Mouse (Mus musculus) liver, embryonic 13.5 days (tissue): ENCODE measurements around the gene Acvr1b. TPM values are rescaled to one million over a fixed set of nuclear protein-coding genes. Genes with fewer than 3 reads are reported as not detected.

Experiments used
- ATAC-seq: fragments of 200-750 bp; cut with Nextera tagmentation; 2 replicates; pipeline ENCODE4 v1.8.0; 2017; ENCODE audit warnings: low read depth, mild to moderate bottlenecking, moderate number of reproducible peaks, moderate library complexity
- DNase-seq: peaks from one replicate; pipeline ENCODE4 v3.0.0; 2022
- H3K27ac ChIP-seq: fragments of 300-500 bp; sonication (generic); 2 replicates; pipeline ENCODE4 v1.5.1; 2015; ENCODE audit warnings: moderate library complexity, mild to moderate bottlenecking, inconsistent platforms
- H3K27me3 ChIP-seq: fragments of 300-500 bp; sonication (generic); 2 replicates; pipeline ENCODE4 v1.6.1; 2015; ENCODE audit warnings: mild to moderate bottlenecking, inconsistent platforms
- H3K36me3 ChIP-seq: fragments of 300-500 bp; sonication (generic); 2 replicates; pipeline ENCODE4 v1.6.1; 2015; ENCODE audit warnings: mild to moderate bottlenecking, inconsistent platforms
- H3K4me1 ChIP-seq: fragments of 300-500 bp; sonication (generic); replicated peaks from 2 replicates; pipeline ENCODE4 v1.6.1; 2015; ENCODE audit warnings: inconsistent platforms
- H3K4me2 ChIP-seq: fragments of 300-500 bp; sonication (generic); 2 replicates; pipeline ENCODE4 v1.6.1; 2015; ENCODE audit warnings: inconsistent platforms, mild to moderate bottlenecking, moderate library complexity
- H3K4me3 ChIP-seq: fragments of 300-500 bp; sonication (generic); replicated peaks from 2 replicates; pipeline ENCODE4 v1.5.1; 2015; ENCODE audit warnings: mild to moderate bottlenecking, inconsistent platforms
- H3K9ac ChIP-seq: fragments of 300-500 bp; sonication (generic); 2 replicates; pipeline ENCODE4 v1.6.1; 2015; ENCODE audit warnings: mild to moderate bottlenecking, inconsistent platforms
- H3K9me3 ChIP-seq: fragments of 300-500 bp; sonication (generic); replicated peaks from 2 replicates; pipeline ENCODE4 v1.6.1; 2016; ENCODE audit warnings: inconsistent platforms
- WGBS: fragments of 180-500 bp; shearing (Covaris S2); methylation state at CpG from one replicate; pipeline ENCODE4 v1.1.7; 2015; ENCODE audit not compliant: insufficient replicate concordance; 5-methylcytosine and 5-hydroxymethylcytosine counted together
- polyA plus RNA-seq: library from polyadenylated mRNA; unstranded; fragments of >200 nt; fragmentation: Nextera tagmentation; extraction: Ambion mirVana; gene quantifications from 2 replicates; pipeline ENCODE4 v1.2.1, GENCODE M21; 2015

The Acvr1b gene
- polyA plus RNA-seq, 1 experiment from 2014 or later = 1.0 TPM

DNA sequence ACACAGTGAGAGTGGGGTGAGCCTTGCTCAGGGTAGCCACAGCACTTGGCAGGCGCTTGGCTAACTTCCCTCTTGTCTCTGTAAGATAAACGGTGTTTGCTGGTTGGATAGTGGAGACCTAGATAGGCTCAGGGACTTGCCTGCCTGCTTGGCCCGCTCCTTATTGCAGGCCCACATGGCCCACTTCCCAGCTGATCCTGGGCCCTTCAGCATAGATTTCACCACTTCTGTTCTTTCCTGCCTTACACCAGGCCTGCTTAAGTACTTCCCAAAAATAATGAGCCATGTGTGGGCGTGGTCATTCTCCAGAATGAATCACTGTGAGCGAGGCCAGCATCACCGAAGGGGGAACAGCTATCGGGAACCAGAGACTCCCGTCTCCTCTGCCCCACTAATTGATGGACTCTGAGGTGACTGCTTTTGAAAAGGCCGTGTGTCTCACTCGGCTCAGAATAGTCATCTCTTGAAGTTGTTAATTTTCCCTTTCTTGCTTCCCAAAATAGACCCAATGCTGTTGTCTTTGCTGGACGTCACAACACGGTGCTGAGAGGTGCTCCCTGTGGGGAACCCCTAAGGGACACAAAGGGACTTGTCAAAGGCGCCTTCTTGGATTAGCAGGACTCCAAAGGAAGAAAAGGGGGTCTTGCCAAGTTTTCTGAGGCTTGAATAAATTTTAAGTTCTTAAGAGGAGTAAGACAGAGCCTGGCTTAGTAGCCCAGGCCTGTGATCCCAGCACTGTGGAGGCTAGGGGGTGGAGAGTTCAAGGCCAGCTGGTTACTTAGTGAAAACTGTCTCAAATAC, 17.8 kb downstream of the Acvr1b start:
- Histone ChIP-seq H3K4me1 (peaks cover 74% of the 10 kb centered on the region), H3K9ac (no peak overlapping the region)
- 36% methylated on average over 13 of the region's 13 CpGs for WGBS

DNA sequence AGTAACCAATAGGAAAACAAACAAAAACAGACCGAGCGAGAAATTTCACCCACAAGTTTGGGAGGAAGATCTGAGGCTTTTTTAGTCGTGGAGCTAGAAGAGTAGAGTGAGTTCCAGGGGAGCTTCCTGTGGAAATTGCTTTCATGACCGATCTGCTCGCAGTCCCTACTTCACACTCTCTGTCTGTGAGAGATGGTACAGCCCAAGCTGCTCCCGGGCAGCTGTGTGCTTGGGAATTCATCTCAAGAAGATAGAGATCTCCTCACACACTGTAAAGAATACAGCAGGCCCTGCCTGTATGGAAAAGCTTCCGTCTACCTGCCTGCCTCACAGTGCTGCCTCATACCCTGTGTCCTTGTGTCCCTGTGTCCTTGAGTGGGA, 18.4 kb downstream of the Acvr1b start:
- peaks cover 19% of the 10 kb centered on the region for H3K36me3 ChIP-seq
- no peaks in the 10 kb centered on the region for H3K9me3 ChIP-seq
- H3K4me2 ChIP-seq = no peak overlapping the region
- 47% methylated on average over 7 of the region's 7 CpGs for WGBS
- no peak overlapping the region for H3K27ac ChIP-seq
- H3K4me3 ChIP-seq = no peak overlapping the region
- peaks cover 74% of the 10 kb centered on the region for H3K4me1 ChIP-seq
- H3K9ac ChIP-seq = no peak overlapping the region
- ATAC-seq (no peak), DNase-seq (no peak)
- no peaks in the 10 kb centered on the region for H3K27me3 ChIP-seq

More for the DNA sequence above, 17.8 kb downstream of the Acvr1b start:
- H3K4me3 ChIP-seq = no peak overlapping the region
- DNase-seq = no peak
- peaks cover 19% of the 10 kb centered on the region for H3K36me3 ChIP-seq
- no peak overlapping the region for H3K4me2 ChIP-seq
- no peaks in the 10 kb centered on the region for H3K9me3 ChIP-seq
- peak; percentile 10; the same call in 1 of the 2 replicates for ATAC-seq
- peak overlapping the region; percentile 23; the same call in 1 of the 2 replicates for H3K27ac ChIP-seq
- H3K27me3 ChIP-seq = no peaks in the 10 kb centered on the region

DNA sequence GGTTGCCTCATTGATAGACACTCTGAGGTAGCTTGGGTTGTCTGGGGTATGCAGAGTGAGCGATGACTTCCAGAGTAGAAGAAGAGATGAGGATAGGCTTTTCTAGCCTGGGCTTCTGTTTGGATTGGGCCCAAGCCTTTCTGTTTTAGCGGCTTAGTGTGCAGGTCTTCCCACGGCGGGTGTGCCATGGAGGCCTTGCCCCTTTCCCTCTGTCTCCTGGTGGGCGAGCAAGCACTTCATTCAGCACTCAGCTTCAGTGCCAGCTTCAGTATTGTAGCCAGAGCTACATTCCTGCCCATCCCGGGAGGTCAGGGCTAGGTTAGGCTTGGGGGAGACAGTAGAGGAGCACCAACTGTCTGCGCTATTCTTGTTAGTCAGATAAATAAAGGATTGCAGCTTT, 18.8 kb downstream of the Acvr1b start:
- H3K36me3 ChIP-seq = peaks cover 19% of the 10 kb centered on the region
- H3K9ac ChIP-seq = no peak overlapping the region
- 69% methylated on average over 7 of the region's 7 CpGs for WGBS
- no peak overlapping the region for H3K27ac ChIP-seq
- H3K27me3 ChIP-seq = no peaks in the 10 kb centered on the region
- no peak overlapping the region for H3K4me3 ChIP-seq
- H3K4me1 ChIP-seq = peaks cover 74% of the 10 kb centered on the region
- no peak for ATAC-seq
- DNase-seq = no peak
- H3K9me3 ChIP-seq = no peaks in the 10 kb centered on the region
- H3K4me2 ChIP-seq = no peak overlapping the region

DNA sequence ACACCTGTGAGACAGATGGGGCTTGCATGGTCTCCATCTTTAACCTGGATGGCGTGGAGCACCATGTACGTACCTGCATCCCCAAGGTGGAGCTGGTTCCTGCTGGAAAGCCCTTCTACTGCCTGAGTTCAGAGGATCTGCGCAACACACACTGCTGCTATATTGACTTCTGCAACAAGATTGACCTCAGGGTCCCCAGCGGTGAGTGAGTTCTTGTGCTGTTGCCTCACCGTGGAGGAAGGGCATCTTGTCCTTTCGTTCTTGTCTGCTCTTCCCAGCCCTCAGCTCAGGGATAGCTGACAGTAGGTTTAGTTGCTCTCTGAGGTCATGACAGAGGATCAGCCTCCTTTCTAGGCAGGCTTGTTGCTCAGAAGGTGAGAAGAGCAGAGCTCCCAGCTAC, 20.1 kb downstream of the Acvr1b start:
- no peaks in the 10 kb centered on the region for H3K9me3 ChIP-seq
- no peak for DNase-seq
- H3K36me3 ChIP-seq = peaks cover 19% of the 10 kb centered on the region
- ATAC-seq = no peak
- H3K27ac ChIP-seq = no peak overlapping the region
- no peak overlapping the region for H3K9ac ChIP-seq
- WGBS = 72% methylated on average over 6 of the region's 6 CpGs
- peaks cover 67% of the 10 kb centered on the region for H3K4me1 ChIP-seq
- H3K27me3 ChIP-seq = no peaks in the 10 kb centered on the region
- H3K4me2 ChIP-seq = no peak overlapping the region
- H3K4me3 ChIP-seq = no peak overlapping the region

DNA sequence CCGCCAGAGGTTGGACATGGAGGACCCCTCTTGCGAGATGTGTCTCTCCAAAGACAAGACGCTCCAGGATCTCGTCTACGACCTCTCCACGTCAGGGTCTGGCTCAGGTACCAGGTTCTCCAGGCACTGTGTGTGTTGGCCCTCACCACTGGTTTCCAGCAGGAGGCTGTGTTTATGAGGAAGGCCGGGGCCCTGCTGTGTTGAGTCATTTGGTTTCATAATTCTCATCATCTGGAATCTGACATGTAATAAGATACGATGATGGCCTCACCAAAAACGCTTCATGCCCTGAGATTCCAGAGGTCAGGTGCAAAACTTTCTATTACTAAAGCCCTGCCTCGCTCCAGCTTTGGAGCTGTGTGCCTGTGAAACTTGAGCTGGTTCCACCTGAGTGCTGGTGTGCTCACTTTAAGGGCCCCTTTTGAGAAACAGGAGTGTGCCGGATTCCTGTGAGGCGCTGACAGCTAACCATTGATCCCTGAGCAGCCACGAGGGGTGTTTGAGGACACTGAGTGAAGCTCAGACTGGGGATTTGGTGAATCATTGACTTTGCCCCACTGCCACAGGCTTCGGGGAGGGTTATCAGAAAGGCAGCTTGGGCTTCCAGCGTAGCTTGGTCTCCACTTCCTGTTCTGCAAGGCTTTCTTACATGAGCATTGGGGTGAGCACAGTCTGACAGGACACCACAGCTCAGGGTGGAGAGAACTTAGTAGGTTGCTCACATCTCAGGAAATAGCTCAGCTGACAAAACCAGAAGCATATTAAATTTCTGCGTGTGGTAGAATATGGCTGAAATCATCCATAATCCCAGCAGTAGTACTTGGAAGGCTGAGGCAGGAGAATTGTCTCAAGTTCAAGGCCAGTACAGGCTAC, 21.3 kb downstream of the Acvr1b start:
- DNase-seq (no peak), ATAC-seq (0 out of 2 replicates have a peak, but pooled peaks have one; percentile 22)
- Histone ChIP-seq H3K4me1 (peaks cover 59% of the 10 kb centered on the region), H3K27me3 (no peaks in the 10 kb centered on the region), H3K9ac (no peak overlapping the region), H3K4me2 (no peak overlapping the region), H3K36me3 (peaks cover 22% of the 10 kb centered on the region), H3K4me3 (no peak overlapping the region), H3K27ac (no peak overlapping the region), H3K9me3 (no peaks in the 10 kb centered on the region)
- 63% methylated on average over 16 of the region's 16 CpGs for WGBS

DNA sequence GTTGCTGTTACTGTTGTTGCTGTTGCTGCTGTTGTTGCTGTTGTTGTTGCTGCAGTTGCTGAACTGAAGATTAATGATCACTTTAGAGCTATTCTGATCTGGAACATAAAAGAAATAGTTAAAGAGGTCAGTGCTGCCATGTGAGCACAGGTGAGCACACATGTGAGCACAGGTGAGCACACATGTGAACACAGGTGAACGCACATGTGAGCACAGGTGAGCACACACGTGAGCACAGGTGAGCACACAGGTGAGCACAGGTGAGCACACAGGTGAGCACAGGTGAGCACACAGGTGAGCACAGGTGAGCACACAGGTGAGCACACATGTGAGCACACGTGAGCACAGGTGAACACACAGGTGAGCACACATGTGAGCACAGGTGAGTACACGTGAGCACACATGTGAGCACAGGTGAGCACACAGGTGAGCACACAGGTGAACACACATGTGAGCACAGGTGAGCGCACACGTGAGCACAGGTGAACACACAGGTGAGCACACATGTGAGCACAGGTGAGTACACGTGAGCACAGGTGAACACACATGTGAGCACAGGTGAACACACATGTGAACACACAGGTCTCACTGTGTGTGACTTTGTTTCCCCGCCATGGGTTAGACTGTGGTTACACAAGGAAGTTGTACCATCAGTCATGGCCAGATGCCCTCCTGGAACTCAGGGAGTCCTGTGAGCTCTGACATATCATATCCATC, 22.4 kb downstream of the Acvr1b start:
- WGBS = 73% methylated on average over 8 of the region's 8 CpGs
- H3K27me3 ChIP-seq = no peaks in the 10 kb centered on the region
- no peak overlapping the region for H3K9ac ChIP-seq
- H3K9me3 ChIP-seq = no peaks in the 10 kb centered on the region
- no peak overlapping the region for H3K4me2 ChIP-seq
- ATAC-seq (no peak), DNase-seq (no peak)
- H3K4me1 ChIP-seq = peaks cover 50% of the 10 kb centered on the region
- peaks cover 33% of the 10 kb centered on the region for H3K36me3 ChIP-seq
- H3K4me3 ChIP-seq = no peak overlapping the region
- H3K27ac ChIP-seq = no peak overlapping the region

DNA sequence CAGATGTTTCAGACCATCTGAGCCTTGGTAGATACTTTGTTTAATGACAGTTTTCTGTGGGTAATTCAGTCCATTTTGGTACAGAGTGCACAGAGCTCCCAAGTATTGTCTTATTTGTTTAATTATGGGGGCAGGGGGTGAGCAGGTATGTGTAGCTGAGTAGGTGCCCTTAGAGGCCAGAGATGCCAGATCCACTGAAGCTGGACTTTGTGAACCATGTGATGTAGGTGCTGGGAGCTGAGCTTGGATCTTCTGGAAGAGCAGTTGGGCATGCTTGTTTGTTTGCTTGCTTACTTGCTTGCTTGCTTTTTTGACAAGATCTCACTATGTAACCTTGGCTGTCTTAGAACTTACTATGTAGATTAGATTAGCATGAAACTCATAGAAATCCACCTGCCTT, 23.1 kb downstream of the Acvr1b start:
- Histone ChIP-seq H3K27me3 (no peaks in the 10 kb centered on the region), H3K9me3 (no peaks in the 10 kb centered on the region), H3K4me2 (no peak overlapping the region), H3K36me3 (peaks cover 40% of the 10 kb centered on the region), H3K9ac (no peak overlapping the region), H3K4me1 (peaks cover 43% of the 10 kb centered on the region), H3K27ac (no peak overlapping the region), H3K4me3 (no peak overlapping the region)
- no peak for ATAC-seq
- no peak for DNase-seq

DNA sequence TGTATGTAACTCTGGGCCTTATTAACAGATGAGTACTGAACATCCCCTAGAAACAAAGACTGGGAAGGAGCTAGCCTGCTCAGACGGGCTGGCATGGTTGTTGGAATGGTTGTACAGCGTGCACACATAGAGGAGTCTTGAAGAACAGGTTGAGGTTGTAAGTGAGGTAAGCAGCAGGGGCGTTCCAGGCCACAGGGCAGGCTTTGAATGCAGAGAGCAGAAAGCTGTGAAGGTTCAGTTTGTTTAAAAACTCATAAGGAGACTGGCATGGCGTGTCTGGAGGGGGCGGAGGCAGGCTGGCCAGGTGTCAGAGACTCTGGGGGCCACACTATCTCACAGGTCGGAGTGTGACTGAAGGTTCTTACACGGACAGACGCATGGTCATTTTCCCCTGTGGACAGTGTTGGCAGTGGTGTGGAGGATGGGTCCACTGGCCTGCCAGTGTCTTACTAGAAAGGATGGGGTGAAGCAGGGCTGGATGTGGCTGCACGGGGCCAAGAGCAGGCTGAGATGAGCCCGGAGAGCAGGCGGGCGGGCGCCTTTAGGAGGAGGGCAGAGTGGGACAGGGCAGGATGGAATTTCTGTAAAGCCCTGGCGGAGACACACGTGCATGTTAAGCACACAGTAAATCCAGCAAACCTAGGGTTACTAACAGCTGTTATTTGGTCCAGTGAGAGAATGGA, 23.8 kb downstream of the Acvr1b start:
- Histone ChIP-seq H3K4me2 (no peak overlapping the region), H3K27me3 (no peaks in the 10 kb centered on the region), H3K4me3 (no peak overlapping the region), H3K27ac (no peak overlapping the region), H3K4me1 (peaks cover 36% of the 10 kb centered on the region), H3K36me3 (peaks cover 47% of the 10 kb centered on the region), H3K9me3 (no peaks in the 10 kb centered on the region), H3K9ac (no peak overlapping the region)
- no peak for ATAC-seq
- no peak for DNase-seq
- WGBS = 77% methylated on average over 15 of the region's 15 CpGs

DNA sequence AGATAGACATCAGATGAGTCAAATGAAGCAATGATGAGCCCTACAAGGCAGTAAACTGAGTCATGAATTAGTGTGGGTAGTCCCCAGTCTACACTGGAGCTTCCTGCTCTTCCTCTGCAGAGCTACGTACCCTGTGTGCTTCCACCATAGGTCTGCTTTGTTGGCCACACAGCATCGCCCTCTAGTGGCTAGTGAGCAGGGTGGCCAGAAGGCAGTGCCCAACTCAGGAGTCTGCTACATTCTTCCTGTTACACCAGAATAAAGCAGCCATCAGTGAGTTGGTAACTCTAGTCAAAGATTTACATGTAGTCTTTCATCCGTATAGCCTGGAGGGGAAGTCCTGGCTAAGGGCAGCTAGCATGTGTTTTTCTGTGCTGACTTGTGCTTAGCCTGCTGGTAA, 24.4 kb downstream of the Acvr1b start:
- no peaks in the 10 kb centered on the region for H3K27me3 ChIP-seq
- no peak overlapping the region for H3K27ac ChIP-seq
- H3K9me3 ChIP-seq = no peaks in the 10 kb centered on the region
- ATAC-seq (peak; percentile 52; the same call in 1 of the 2 replicates), DNase-seq (no peak)
- H3K9ac ChIP-seq = no peak overlapping the region
- no peak overlapping the region for H3K4me2 ChIP-seq
- H3K4me3 ChIP-seq = no peak overlapping the region
- H3K4me1 ChIP-seq = peaks cover 30% of the 10 kb centered on the region
- 28% methylated on average over 3 of the region's 3 CpGs for WGBS
- peaks cover 53% of the 10 kb centered on the region for H3K36me3 ChIP-seq

DNA sequence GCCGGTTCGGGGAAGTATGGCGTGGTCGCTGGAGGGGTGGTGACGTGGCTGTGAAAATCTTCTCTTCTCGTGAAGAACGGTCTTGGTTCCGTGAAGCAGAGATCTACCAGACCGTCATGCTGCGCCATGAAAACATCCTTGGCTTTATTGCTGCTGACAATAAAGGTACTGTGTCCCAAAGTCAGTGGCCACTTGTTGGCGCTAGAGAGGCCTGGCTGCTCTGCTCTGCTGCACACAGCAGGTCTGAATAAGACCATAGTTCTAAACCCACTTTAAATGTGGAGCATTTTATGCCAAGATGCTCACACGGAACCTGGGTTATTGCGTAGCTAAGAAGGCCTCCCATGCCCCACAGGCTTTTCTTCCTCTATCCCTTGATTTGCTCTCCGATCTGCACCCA, 25.0 kb downstream of the Acvr1b start:
- ATAC-seq (no peak), DNase-seq (no peak)
- WGBS = 82% methylated on average over 14 of the region's 14 CpGs

More for the DNA sequence above, 25.0 kb downstream of the Acvr1b start:
- Histone ChIP-seq H3K27me3 (no peaks in the 10 kb centered on the region), H3K9ac (no peak overlapping the region), H3K4me1 (peaks cover 24% of the 10 kb centered on the region), H3K4me3 (no peak overlapping the region), H3K27ac (no peak overlapping the region), H3K4me2 (no peak overlapping the region), H3K36me3 (peaks cover 53% of the 10 kb centered on the region), H3K9me3 (no peaks in the 10 kb centered on the region)
